Mouse (Mus musculus): ENCODE measurements around the gene Uchl4. TPM values are rescaled to one million over a fixed set of nuclear protein-coding genes. Genes with fewer than 3 reads are reported as not detected.
A peak's percentile ranks its signal among the peaks of the same experiment; 100 is the strongest.

The Uchl4 gene
- total and polyA plus RNA-seq, 3 experiments: 0.75 to 2.6 TPM; not detected in 1

GRCm38 (mm10) chr9:64281105-64281780 is 46.2 kb downstream of the Uchl4 start, which contains the start of gene Tipin:
Gene Tipin, plus strand, starts transcription at chr9:64281581.
- peaks cover 21% of the 10 kb centered on the region for H3K4me1 ChIP-seq (ENCODE audit: insufficient read depth, low read depth, low read length)
- TF ChIP-seq TAL1 (conservative IDR thresholded peaks at IDR 0.05; ENCODE audit: low read depth, low read length) (no peak), POLR2AphosphoS5 (IDR thresholded peaks at IDR 0.05; ENCODE audit: insufficient replicate concordance, low read depth, low read length) (no peak), CTCF (IDR thresholded peaks at IDR 0.05; ENCODE audit: low read depth, low read length) (no peak), GATA1 (IDR thresholded peaks at IDR 0.05; ENCODE audit: borderline replicate concordance, low read length) (no peak), GATA2 (IDR thresholded peaks at IDR 0.05; ENCODE audit: borderline replicate concordance, low read depth, low read length) (no peak)
- no peaks in the 10 kb centered on the region for H3K9me3 ChIP-seq (replicated peaks)
- no peaks in the 10 kb centered on the region for H3K27me3 ChIP-seq (ENCODE audit: insufficient read depth, low read length)
- peaks cover 18% of the 10 kb centered on the region for H3K36me3 ChIP-seq (replicated peaks)
- peak within 1 kb of the TSS; percentile 98 for H3K4me3 ChIP-seq (ENCODE audit: low read depth, low read length)
- DNase-seq (ENCODE audit: low spot score) (peak; percentile 74), ATAC-seq (ENCODE audit: extremely low read depth, insufficient number of reproducible peaks, low FRiP score, poor library complexity, severe bottlenecking) (peak; percentile 80)

DNA sequence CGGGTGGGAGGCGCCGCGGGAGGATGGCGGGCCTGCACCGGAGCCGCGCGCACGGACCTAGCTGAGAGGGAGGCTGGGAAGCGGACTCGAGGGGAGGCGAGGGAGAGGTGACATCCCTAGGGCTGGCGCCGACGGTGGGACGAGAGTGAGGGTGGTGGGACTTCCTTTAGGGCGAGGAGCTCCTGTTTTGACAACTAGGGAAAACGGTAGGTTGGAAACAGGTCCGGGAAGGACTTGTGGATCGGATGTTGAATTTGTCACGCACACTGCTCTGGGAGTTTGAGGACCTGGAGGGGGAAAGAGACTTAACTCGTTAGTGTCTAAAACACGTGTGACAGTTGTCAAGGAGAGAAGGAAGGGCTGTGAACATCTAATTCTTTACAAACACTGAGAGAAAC is 46.8 kb downstream of the Uchl4 start:
- H3K27me3 ChIP-seq (ENCODE audit: insufficient read depth, low read length): no peaks in the 10 kb centered on the region
- peaks cover 20% of the 10 kb centered on the region for H3K36me3 ChIP-seq (replicated peaks)
- H3K9me3 ChIP-seq (replicated peaks): no peaks in the 10 kb centered on the region
- ATAC-seq (ENCODE audit: extremely low read depth, insufficient number of reproducible peaks, low FRiP score, poor library complexity, severe bottlenecking): no peak
- peak overlapping the region; percentile 98 for H3K4me3 ChIP-seq (ENCODE audit: low read depth, low read length)
- DNase-seq (ENCODE audit: low spot score): no peak
- H3K4me1 ChIP-seq (ENCODE audit: insufficient read depth, low read depth, low read length): peaks cover 21% of the 10 kb centered on the region
- no peak for TF ChIP-seq TAL1 (conservative IDR thresholded peaks at IDR 0.05; ENCODE audit: low read depth, low read length)
- no peak for TF ChIP-seq CTCF (IDR thresholded peaks at IDR 0.05; ENCODE audit: low read depth, low read length)
- TF ChIP-seq GATA1 (IDR thresholded peaks at IDR 0.05; ENCODE audit: borderline replicate concordance, low read length): no peak
- TF ChIP-seq GATA2 (IDR thresholded peaks at IDR 0.05; ENCODE audit: borderline replicate concordance, low read depth, low read length): no peak
- TF ChIP-seq POLR2AphosphoS5 (IDR thresholded peaks at IDR 0.05; ENCODE audit: insufficient replicate concordance, low read depth, low read length): no peak

- no peak for TF ChIP-seq GATA2 (IDR thresholded peaks at IDR 0.05; ENCODE audit: borderline replicate concordance, low read depth, low read length)
- peak; percentile 28; the same call in 1 of the 2 replicates for TF ChIP-seq TAL1 (conservative IDR thresholded peaks at IDR 0.05; ENCODE audit: low read depth, low read length)
- no peak for TF ChIP-seq GATA1 (IDR thresholded peaks at IDR 0.05; ENCODE audit: borderline replicate concordance, low read length)
- no peak for TF ChIP-seq CTCF (IDR thresholded peaks at IDR 0.05; ENCODE audit: low read depth, low read length)
- TF ChIP-seq POLR2AphosphoS5 (IDR thresholded peaks at IDR 0.05; ENCODE audit: insufficient replicate concordance, low read depth, low read length): no peak
- H3K4me3 ChIP-seq (ENCODE audit: low read depth, low read length): peak overlapping the region; percentile 98
Measured at GRCm38 (mm10) chr9:64282404-64282987, 47.5 kb downstream of the Uchl4 start.

More at GRCm38 (mm10) chr9:64282404-64282987, 47.5 kb downstream of the Uchl4 start:
- no peaks in the 10 kb centered on the region for H3K27me3 ChIP-seq (ENCODE audit: insufficient read depth, low read length)
- DNase-seq (ENCODE audit: low spot score) (peak; percentile 21), ATAC-seq (ENCODE audit: extremely low read depth, insufficient number of reproducible peaks, low FRiP score, poor library complexity, severe bottlenecking) (no peak)
- H3K9me3 ChIP-seq (replicated peaks): no peaks in the 10 kb centered on the region
- peaks cover 26% of the 10 kb centered on the region for H3K36me3 ChIP-seq (replicated peaks)
- H3K4me1 ChIP-seq (ENCODE audit: insufficient read depth, low read depth, low read length): peaks cover 24% of the 10 kb centered on the region

Other genes starting within 250 kb of the Uchl4 start
- 0.39 and 0.98 TPM in 2 replicates for gene Smad6, start 213.1 kb upstream of the Uchl4 start, total RNA-seq (2014; fragmentation: Nextera tagmentation)
- 0.44 and 0.81 TPM in 2 replicates for gene Smad6, start 213.1 kb upstream of the Uchl4 start, total RNA-seq (2017)
- 1.6 and 2.1 TPM in 2 replicates for gene Smad6, start 213.1 kb upstream of the Uchl4 start, polyA plus RNA-seq (2012)
- gene Lctl, start 118.1 kb upstream of the Uchl4 start, total RNA-seq (2014; fragmentation: Nextera tagmentation): not detected in 2 replicates
- gene Lctl, start 118.1 kb upstream of the Uchl4 start, total RNA-seq (2017): 0.12 TPM in 1 of 2 replicates, not detected in the other
- gene Lctl, start 118.1 kb upstream of the Uchl4 start, polyA plus RNA-seq (2012): not detected in 2 replicates
- 163 and 180 TPM in 2 replicates for gene Zwilch, start 62.1 kb upstream of the Uchl4 start, total RNA-seq (2014; fragmentation: Nextera tagmentation)
- 189 and 202 TPM in 2 replicates for gene Zwilch, start 62.1 kb upstream of the Uchl4 start, total RNA-seq (2017)
- gene Zwilch, start 62.1 kb upstream of the Uchl4 start, polyA plus RNA-seq (2012): 9.1 and 14.2 TPM in 2 replicates
- 7,560 and 7,833 TPM in 2 replicates for gene Rpl4, start 61.8 kb upstream of the Uchl4 start, total RNA-seq (2014; fragmentation: Nextera tagmentation)
- 2,308 and 2,582 TPM in 2 replicates for gene Rpl4, start 61.8 kb upstream of the Uchl4 start, total RNA-seq (2017)
- 506 and 513 TPM in 2 replicates for gene Rpl4, start 61.8 kb upstream of the Uchl4 start, polyA plus RNA-seq (2012)
- 14.0 and 18.8 TPM in 2 replicates for gene Snapc5, start 55.9 kb upstream of the Uchl4 start, total RNA-seq (2014; fragmentation: Nextera tagmentation)
- gene Snapc5, start 55.9 kb upstream of the Uchl4 start, total RNA-seq (2017): 40.4 and 45.1 TPM in 2 replicates
- 1.8 and 4.4 TPM in 2 replicates for gene Snapc5, start 55.9 kb upstream of the Uchl4 start, polyA plus RNA-seq (2012)
- gene Map2k1, start 18.4 kb downstream of the Uchl4 start, total RNA-seq (2014; fragmentation: Nextera tagmentation): 34.7 and 43.3 TPM in 2 replicates
- gene Map2k1, start 18.4 kb downstream of the Uchl4 start, total RNA-seq (2017): 106 and 121 TPM in 2 replicates
- 25.8 and 40.0 TPM in 2 replicates for gene Map2k1, start 18.4 kb downstream of the Uchl4 start, polyA plus RNA-seq (2012)
- 129 and 130 TPM in 2 replicates for gene Tipin, start 46.4 kb downstream of the Uchl4 start, total RNA-seq (2014; fragmentation: Nextera tagmentation)
- 344 and 355 TPM in 2 replicates for gene Tipin, start 46.4 kb downstream of the Uchl4 start, total RNA-seq (2017)
- 6.7 and 8.0 TPM in 2 replicates for gene Tipin, start 46.4 kb downstream of the Uchl4 start, polyA plus RNA-seq (2012)
- gene Dis3l, start 106.1 kb downstream of the Uchl4 start, total RNA-seq (2014; fragmentation: Nextera tagmentation): 16.9 and 18.9 TPM in 2 replicates
- gene Dis3l, start 106.1 kb downstream of the Uchl4 start, total RNA-seq (2017): 20.7 and 22.4 TPM in 2 replicates
- 4.2 and 5.6 TPM in 2 replicates for gene Dis3l, start 106.1 kb downstream of the Uchl4 start, polyA plus RNA-seq (2012)
- not detected in 2 replicates for gene Megf11, start 150.4 kb downstream of the Uchl4 start, total RNA-seq (2014; fragmentation: Nextera tagmentation)
- gene Megf11, start 150.4 kb downstream of the Uchl4 start, total RNA-seq (2017): 0.17 and 0.38 TPM in 2 replicates
- gene Megf11, start 150.4 kb downstream of the Uchl4 start, polyA plus RNA-seq (2012): 0.25 and 0.33 TPM in 2 replicates